Comparison of ENCODE assay signal across 7 mouse cellular contexts in genomic region chr9:56264308-56265021, GRCm38 (mm10).
DNase-seq lines count a peak whose midpoint lies in the region; ATAC-seq and TF ChIP-seq lines count a peak whose summit lies in the region.

No protein-coding gene starts in this region.

- H3K36me3 ChIP-seq in embryonic facial prominence, embryonic 14.5 days (ENCODE audit: control insufficient read depth, insufficient read depth, low read length): peaks cover 4% of the 10 kb centered on the region
- H3K36me3 ChIP-seq in intestine, embryonic 16.5 days (ENCODE audit: control insufficient read depth, insufficient read depth, low read length): peaks cover 3% of the 10 kb centered on the region; the same call in 1 of the 2 replicates
- H3K36me3 ChIP-seq in liver, postnatal 0 days (replicated peaks; ENCODE audit: insufficient read depth, low read length): no peaks in the 10 kb centered on the region; the same call in 1 of the 2 replicates

- no peak overlapping the region for H3K27ac ChIP-seq in embryonic facial prominence, embryonic 14.5 days (replicated peaks; ENCODE audit: low read depth, low read length)
- H3K27ac ChIP-seq in intestine, embryonic 16.5 days (ENCODE audit: low read length): no peak overlapping the region
- no peak overlapping the region for H3K27ac ChIP-seq in liver, postnatal 0 days (ENCODE audit: low read depth)

- H3K4me3 ChIP-seq in embryonic facial prominence, embryonic 14.5 days (ENCODE audit: low read depth, low read length): no peak overlapping the region
- H3K4me3 ChIP-seq in intestine, embryonic 16.5 days (ENCODE audit: low read length): no peak overlapping the region
- no peak overlapping the region for H3K4me3 ChIP-seq in liver, postnatal 0 days (ENCODE audit: low read depth, low read length)

- no peaks in the 10 kb centered on the region for H3K27me3 ChIP-seq in embryonic facial prominence, embryonic 14.5 days (replicated peaks; ENCODE audit: control insufficient read depth, insufficient read depth, low read length)
- no peaks in the 10 kb centered on the region for H3K27me3 ChIP-seq in intestine, embryonic 16.5 days (replicated peaks; ENCODE audit: control insufficient read depth, insufficient read depth, low read length)
- no peaks in the 10 kb centered on the region for H3K27me3 ChIP-seq in liver, postnatal 0 days (ENCODE audit: insufficient read depth, low read length)

- no peak overlapping the region for H3K4me2 ChIP-seq in embryonic facial prominence, embryonic 14.5 days (ENCODE audit: low read depth, low read length)
- H3K4me2 ChIP-seq in intestine, embryonic 16.5 days (ENCODE audit: low read depth, low read length): no peak overlapping the region
- H3K4me2 ChIP-seq in liver, postnatal 0 days (ENCODE audit: low read depth, low read length): no peak overlapping the region

- TF ChIP-seq CTCF in liver, postnatal 0 days (IDR thresholded peaks at IDR 0.05; ENCODE audit: low read depth): peak; percentile 67

- no peak for TF ChIP-seq EP300 in liver, postnatal 0 days (IDR thresholded peaks at IDR 0.05; ENCODE audit: low read depth)

- no peaks in the 10 kb centered on the region; the same call in 1 of the 2 replicates for H3K4me1 ChIP-seq in embryonic facial prominence, embryonic 14.5 days (ENCODE audit: control insufficient read depth, insufficient read depth, low read length)
- peaks cover 10% of the 10 kb centered on the region; the same call in 1 of the 2 replicates for H3K4me1 ChIP-seq in intestine, embryonic 16.5 days (ENCODE audit: control insufficient read depth, insufficient read depth, low read length)
- peaks cover 3% of the 10 kb centered on the region for H3K4me1 ChIP-seq in liver, postnatal 0 days (ENCODE audit: insufficient read depth)

- peaks cover 6% of the 10 kb centered on the region for H3K9me3 ChIP-seq in embryonic facial prominence, embryonic 14.5 days (ENCODE audit: control insufficient read depth, low read length)
- H3K9me3 ChIP-seq in intestine, embryonic 16.5 days (ENCODE audit: control insufficient read depth, low read length): peaks cover 5% of the 10 kb centered on the region; the same call in 1 of the 2 replicates
- H3K9me3 ChIP-seq in liver, postnatal 0 days (ENCODE audit: low read length): peaks cover 6% of the 10 kb centered on the region

- DNase-seq in right cerebral cortex, postnatal 10 days (ENCODE audit: low spot score in 2 of 2): peak; percentile 61 to 65
- DNase-seq in right cerebral cortex, postnatal 25 days: no peak
- peak; percentile 40 for DNase-seq in adrenal gland, postnatal 10 days
- peak; percentile 67 for DNase-seq in embryonic facial prominence, embryonic 14.5 days (ENCODE audit: low spot score)
- DNase-seq in liver, postnatal 0 days: no peak
- peak; percentile 16 for DNase-seq in retina, postnatal 7 days (ENCODE audit: low read depth, low spot score)

- ATAC-seq in embryonic facial prominence, embryonic 14.5 days (ENCODE audit: low read depth): no peak
- ATAC-seq in intestine, embryonic 16.5 days: peak; percentile 65
- ATAC-seq in liver, postnatal 0 days: 0 out of 2 replicates have a peak, but pooled peaks have one; percentile 21

- 43% methylated on average over 7 of the region's 7 CpGs for WGBS in embryonic facial prominence, embryonic 14.5 days
- WGBS in intestine, embryonic 16.5 days: 54% methylated on average over 7 of the region's 7 CpGs
- WGBS in liver, postnatal 0 days (ENCODE audit: insufficient replicate concordance): 48% methylated on average over 7 of the region's 7 CpGs

- no peak overlapping the region for H3K9ac ChIP-seq in embryonic facial prominence, embryonic 14.5 days (ENCODE audit: low read depth, low read length)
- H3K9ac ChIP-seq in intestine, embryonic 16.5 days (ENCODE audit: low read depth, low read length): no peak overlapping the region
- H3K9ac ChIP-seq in liver, postnatal 0 days (replicated peaks): no peak overlapping the region

Comparison
In these comparisons a context has a peak if more than half of its experiments do, and no peak if none do; other contexts are left out.
1. DNase-seq: peak in right cerebral cortex, postnatal 10 days (2 of 2), adrenal gland, postnatal 10 days (single experiment), embryonic facial prominence, embryonic 14.5 days (single experiment) and retina, postnatal 7 days (single experiment); none in right cerebral cortex, postnatal 25 days (single experiment) and liver, postnatal 0 days (single experiment).